Mouse (Mus musculus): Measurements from ENCODE around the gene Romo1. TPM values are rescaled to one million over a fixed set of nuclear protein-coding genes. Genes with fewer than 3 reads are reported as not detected.
A peak's percentile ranks its signal among the peaks of the same experiment; 100 is the strongest.
"Not testable (repeated sequence)": the region's sequence is repeated elsewhere in the genome, so short reads cannot be mapped to it uniquely, and the experiment has no call there.

Gene Romo1
- total RNA-seq (2012; rRNA removed), result 211 and 216 TPM in 2 replicates

GRCm38 (mm10) chr2:156143953-156144724 is at the start of gene Romo1, which contains the start of gene Nfs1:
Gene Romo1 (plus strand): TSS chr2:156144039.
Gene Nfs1 (minus strand): TSS chr2:156144186.
- peaks cover 6% of the 10 kb centered on the region for H3K36me3 ChIP-seq (ENCODE audit: control insufficient read depth, insufficient read depth, low read length, poor library complexity, severe bottlenecking)
- in situ Hi-C loops (cut with MboI; ENCODE audit: low sequenced_read_pairs in 2 of 2, unreplicated experiment in 2 of 2), result no loop called here
- peak; percentile 88 for DNase-seq (ENCODE audit: low read depth, low spot score)
- H3K27ac ChIP-seq (ENCODE audit: insufficient read depth, low read depth, low read length, poor library complexity, severe bottlenecking), result peak within 1 kb of the TSS; percentile 49
- TF ChIP-seq HCFC1 (IDR thresholded peaks at IDR 0.05; ENCODE audit: borderline replicate concordance, insufficient read depth, low read length), result peak; percentile 74
- no peak for TF ChIP-seq ZC3H11A (IDR thresholded peaks at IDR 0.05; ENCODE audit: borderline replicate concordance, low read depth, low read length)
- TF ChIP-seq CHD2 (IDR thresholded peaks at IDR 0.05; ENCODE audit: low read depth, low read length), result 0 out of 2 replicates have a peak, but pooled peaks have one; percentile 35
- no peak for TF ChIP-seq MAFK (IDR thresholded peaks at IDR 0.05; ENCODE audit: insufficient read depth, low read depth, low read length)
- no peak for TF ChIP-seq ZNF384 (IDR thresholded peaks at IDR 0.05; ENCODE audit: low read depth, low read length)
- H3K9ac ChIP-seq (ENCODE audit: insufficient read depth, low read depth, low read length, poor library complexity, severe bottlenecking), result peak within 1 kb of the TSS; percentile 84
- H3K4me1 ChIP-seq (ENCODE audit: control insufficient read depth in 2 of 2, insufficient read depth in 2 of 2, low read length in 2 of 2, poor library complexity in 1 of 2), result no peaks in the 10 kb centered on the region
- no peaks in the 10 kb centered on the region for H3K9me3 ChIP-seq (ENCODE audit: control insufficient read depth, insufficient read depth, low read depth, low read length)
- H3K4me3 ChIP-seq (ENCODE audit: insufficient read depth in 1 of 2, low read depth in 1 of 2, low read length in 2 of 2, poor library complexity in 1 of 2, severe bottlenecking in 1 of 2), result peak within 1 kb of the TSS; percentile 78 to 86

GRCm38 (mm10) chr2:156110627-156111357 is 33.0 kb upstream of the Romo1 start:
- Histone ChIP-seq H3K9ac (ENCODE audit: insufficient read depth, low read depth, low read length, poor library complexity, severe bottlenecking) (peak overlapping the region; percentile 99), H3K4me3 (ENCODE audit: insufficient read depth in 1 of 2, low read depth in 1 of 2, low read length in 2 of 2, poor library complexity in 1 of 2, severe bottlenecking in 1 of 2) (peak overlapping the region; percentile 70 to 93), H3K36me3 (ENCODE audit: control insufficient read depth, insufficient read depth, low read length, poor library complexity, severe bottlenecking) (no peaks in the 10 kb centered on the region), H3K4me1 (ENCODE audit: control insufficient read depth in 2 of 2, insufficient read depth in 2 of 2, low read length in 2 of 2, poor library complexity in 1 of 2) (peaks cover 3 to 8% of the 10 kb centered on the region in 2 experiments; a peak in 2 of 4 replicates), H3K27ac (ENCODE audit: insufficient read depth, low read depth, low read length, poor library complexity, severe bottlenecking) (peak overlapping the region; percentile 93), H3K9me3 (ENCODE audit: control insufficient read depth, insufficient read depth, low read depth, low read length) (no peaks in the 10 kb centered on the region)
- in situ Hi-C loops (cut with MboI; ENCODE audit: low sequenced_read_pairs in 2 of 2, unreplicated experiment in 2 of 2), result no loop called here
- TF ChIP-seq MAFK (IDR thresholded peaks at IDR 0.05; ENCODE audit: insufficient read depth, low read depth, low read length) (no peak), ZC3H11A (IDR thresholded peaks at IDR 0.05; ENCODE audit: borderline replicate concordance, low read depth, low read length) (no peak), CHD2 (IDR thresholded peaks at IDR 0.05; ENCODE audit: low read depth, low read length) (no peak), ZNF384 (IDR thresholded peaks at IDR 0.05; ENCODE audit: low read depth, low read length) (no peak), HCFC1 (IDR thresholded peaks at IDR 0.05; ENCODE audit: borderline replicate concordance, insufficient read depth, low read length) (no peak)
- peak; percentile 51 for DNase-seq (ENCODE audit: low read depth, low spot score)

GRCm38 (mm10) chr2:156111358-156112079 is 32.3 kb upstream of the Romo1 start, which contains the start of the genes Cpne1 and Rbm12:
Gene Cpne1 (minus strand): TSS chr2:156111965.
Gene Rbm12 (minus strand): TSS chr2:156111978.
- peak; percentile 83 for DNase-seq (ENCODE audit: low read depth, low spot score)
- TF ChIP-seq CHD2 (IDR thresholded peaks at IDR 0.05; ENCODE audit: low read depth, low read length), result no peak
- TF ChIP-seq HCFC1 (IDR thresholded peaks at IDR 0.05; ENCODE audit: borderline replicate concordance, insufficient read depth, low read length), result peak; percentile 16; the same call in 1 of the 2 replicates
- Histone ChIP-seq H3K36me3 (ENCODE audit: control insufficient read depth, insufficient read depth, low read length, poor library complexity, severe bottlenecking) (no peaks in the 10 kb centered on the region), H3K4me1 (ENCODE audit: control insufficient read depth in 2 of 2, insufficient read depth in 2 of 2, low read length in 2 of 2, poor library complexity in 1 of 2) (peaks cover 0 to 8% of the 10 kb centered on the region in 2 experiments; a peak in 2 of 4 replicates), H3K27ac (ENCODE audit: insufficient read depth, low read depth, low read length, poor library complexity, severe bottlenecking) (peak within 1 kb of the TSS; percentile 93), H3K4me3 (ENCODE audit: insufficient read depth in 1 of 2, low read depth in 1 of 2, low read length in 2 of 2, poor library complexity in 1 of 2, severe bottlenecking in 1 of 2) (peak within 1 kb of the TSS; percentile 70 to 93), H3K9ac (ENCODE audit: insufficient read depth, low read depth, low read length, poor library complexity, severe bottlenecking) (peak within 1 kb of the TSS; percentile 99), H3K9me3 (ENCODE audit: control insufficient read depth, insufficient read depth, low read depth, low read length) (no peaks in the 10 kb centered on the region)
- in situ Hi-C loops (cut with MboI; ENCODE audit: low sequenced_read_pairs in 2 of 2, unreplicated experiment in 2 of 2), result no loop called here

GRCm38 (mm10) chr2:156112080-156112423 is 31.8 kb upstream of the Romo1 start:
- H3K4me1 ChIP-seq (ENCODE audit: control insufficient read depth in 2 of 2, insufficient read depth in 2 of 2, low read length in 2 of 2, poor library complexity in 1 of 2); H3K36me3 ChIP-seq (ENCODE audit: control insufficient read depth, insufficient read depth, low read length, poor library complexity, severe bottlenecking); DNase-seq (ENCODE audit: low read depth, low spot score); in situ Hi-C loops (cut with MboI; ENCODE audit: low sequenced_read_pairs in 2 of 2, unreplicated experiment in 2 of 2); H3K9me3 ChIP-seq (ENCODE audit: control insufficient read depth, insufficient read depth, low read depth, low read length); H3K27ac ChIP-seq (ENCODE audit: insufficient read depth, low read depth, low read length, poor library complexity, severe bottlenecking): not testable (repeated sequence)
- H3K4me3 ChIP-seq (ENCODE audit: insufficient read depth in 1 of 2, low read depth in 1 of 2, low read length in 2 of 2, poor library complexity in 1 of 2, severe bottlenecking in 1 of 2), result peak overlapping the region; percentile 28 to 70; a peak in 2 of 4 replicates
- peak overlapping the region; percentile 57; the same call in 1 of the 2 replicates for H3K9ac ChIP-seq (ENCODE audit: insufficient read depth, low read depth, low read length, poor library complexity, severe bottlenecking)
- TF ChIP-seq ZNF384 (IDR thresholded peaks at IDR 0.05; ENCODE audit: low read depth, low read length), result peak; percentile 41; the same call in 1 of the 2 replicates

All from ES-E14 (cell line).